Mouse (Mus musculus) forebrain, embryonic 16.5 days (tissue): Measurements from ENCODE around the gene Gpnmb. TPM values are rescaled to one million over a fixed set of nuclear protein-coding genes. Genes with fewer than 3 reads are reported as not detected.

Source experiments
- ATAC-seq: fragments of 200-750 bp; cut with Nextera tagmentation; 2 replicates; pipeline ENCODE4 v1.8.0; 2017; ENCODE audit warnings: mild to moderate bottlenecking, moderate library complexity
- H3K27ac ChIP-seq: fragments of 300-500 bp; sonication (generic); 2 replicates; pipeline ENCODE4 v1.5.1; 2014; ENCODE audit warnings: low read length, control low read depth
- H3K27me3 ChIP-seq: fragments of 300-500 bp; sonication (generic); replicated peaks from 2 replicates; pipeline ENCODE4 v1.6.1; 2014; ENCODE audit warnings: low read length; ENCODE audit not compliant: control insufficient read depth, insufficient read depth
- H3K36me3 ChIP-seq: fragments of 300-500 bp; sonication (generic); 2 replicates; pipeline ENCODE4 v1.6.1; 2014; ENCODE audit not compliant: control insufficient read depth, insufficient read depth
- H3K4me1 ChIP-seq: fragments of 300-500 bp; sonication (generic); replicated peaks from 2 replicates; pipeline ENCODE4 v1.6.1; 2014; ENCODE audit warnings: low read length; ENCODE audit not compliant: control insufficient read depth, insufficient read depth
- H3K4me2 ChIP-seq: fragments of 300-500 bp; sonication (generic); 2 replicates; pipeline ENCODE4 v1.6.1; 2014; ENCODE audit warnings: mild to moderate bottlenecking, low read length, control low read depth
- H3K4me3 ChIP-seq: fragments of 300-500 bp; sonication (generic); replicated peaks from 2 replicates; pipeline ENCODE4 v1.5.1; 2014; ENCODE audit warnings: mild to moderate bottlenecking, low read length, control low read depth
- H3K9ac ChIP-seq: fragments of 300-500 bp; sonication (generic); replicated peaks from 2 replicates; pipeline ENCODE4 v1.6.1; 2014; ENCODE audit warnings: low read depth, low read length, control low read depth
- H3K9me3 ChIP-seq: fragments of 300-500 bp; sonication (generic); 2 replicates; pipeline ENCODE4 v1.6.1; 2016; ENCODE audit warnings: low read length; ENCODE audit not compliant: control insufficient read depth
- WGBS: fragments of 180-500 bp; shearing (Covaris S2); extraction: QIAGEN DNeasy Blood & Tissue Kit; methylation state at CpG from one replicate; pipeline ENCODE4 v1.1.7; 2014; 5-methylcytosine and 5-hydroxymethylcytosine counted together
- polyA plus RNA-seq: library from polyadenylated mRNA; unstranded; fragments of >200 nt; fragmentation: Nextera tagmentation; extraction: Ambion mirVana; gene quantifications from 2 replicates; pipeline ENCODE4 v1.2.1, GENCODE M21; 2015

Gene Gpnmb
- polyA plus RNA-seq, 1 experiment from 2014 or later: 0.61 TPM

GRCm38 (mm10) chr6:49009665-49010064 is 26.7 kb upstream of the Gpnmb start:
- H3K4me1 ChIP-seq: peaks cover 8% of the 10 kb centered on the region
- no peak for ATAC-seq
- 94% methylated on average over 1 of the region's 1 CpGs for WGBS

DNA sequence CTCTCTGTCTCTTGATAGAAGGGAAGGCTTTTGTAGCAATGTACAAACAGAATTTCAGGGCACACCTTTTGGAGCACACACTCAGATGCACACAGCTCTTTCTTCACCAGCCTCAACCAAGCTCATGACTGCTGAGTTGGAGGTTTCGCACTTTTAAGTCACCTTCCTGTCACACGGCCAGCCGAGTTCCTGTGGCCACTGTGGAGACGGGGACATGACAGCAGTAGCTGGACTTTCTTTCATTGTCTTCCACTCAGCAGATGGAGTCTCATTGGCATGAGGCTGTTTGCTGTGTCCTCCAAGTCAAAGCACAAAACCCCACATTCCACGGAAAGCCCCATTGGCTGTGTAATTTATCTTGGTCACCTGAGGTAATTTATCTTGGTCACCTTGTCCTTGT is 25.2 kb upstream of the Gpnmb start:
- no peak overlapping the region for H3K4me2 ChIP-seq
- no peaks in the 10 kb centered on the region for H3K27me3 ChIP-seq
- no peaks in the 10 kb centered on the region for H3K36me3 ChIP-seq
- no peak overlapping the region for H3K4me3 ChIP-seq
- no peak overlapping the region for H3K9ac ChIP-seq
- WGBS: 89% methylated on average over 5 of the region's 5 CpGs
- ATAC-seq: no peak
- H3K4me1 ChIP-seq: peaks cover 8% of the 10 kb centered on the region
- no peaks in the 10 kb centered on the region for H3K9me3 ChIP-seq
- H3K27ac ChIP-seq: no peak overlapping the region

More at GRCm38 (mm10) chr6:49009665-49010064, 26.7 kb upstream of the Gpnmb start:
- Histone ChIP-seq H3K4me3 (no peak overlapping the region), H3K9me3 (no peaks in the 10 kb centered on the region), H3K27ac (no peak overlapping the region), H3K4me2 (no peak overlapping the region), H3K36me3 (no peaks in the 10 kb centered on the region), H3K9ac (no peak overlapping the region), H3K27me3 (no peaks in the 10 kb centered on the region)

- no peaks in the 10 kb centered on the region for H3K27me3 ChIP-seq
- H3K4me2 ChIP-seq: no peak overlapping the region
- H3K36me3 ChIP-seq: no peaks in the 10 kb centered on the region
- WGBS: 84% methylated on average over 4 of the region's 4 CpGs
- H3K9me3 ChIP-seq: no peaks in the 10 kb centered on the region
- H3K4me1 ChIP-seq: peaks cover 8% of the 10 kb centered on the region
- no peak overlapping the region for H3K27ac ChIP-seq
- H3K4me3 ChIP-seq: no peak overlapping the region
- ATAC-seq: no peak
- H3K9ac ChIP-seq: no peak overlapping the region
Measured at GRCm38 (mm10) chr6:49013023-49013422, 23.3 kb upstream of the Gpnmb start.

DNA sequence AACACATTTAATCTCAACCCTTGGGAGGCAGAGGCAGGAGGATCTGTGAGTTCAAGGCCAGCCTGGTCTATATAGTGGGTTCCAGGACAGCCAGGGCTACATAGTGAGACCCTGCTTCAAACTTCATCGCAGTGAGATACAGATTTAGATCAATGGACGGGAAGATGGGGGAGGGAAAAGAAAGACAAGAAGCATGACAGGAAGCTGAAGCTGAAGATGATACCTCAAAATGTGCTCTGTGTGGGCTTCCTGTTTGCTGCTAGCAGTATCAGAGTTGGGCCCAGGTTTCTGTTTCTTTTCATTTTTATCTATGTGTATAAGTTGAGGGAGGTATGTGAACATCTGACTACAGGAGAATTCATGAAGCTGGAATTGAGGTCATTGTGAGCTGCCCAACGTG is 22.9 kb upstream of the Gpnmb start:
- Histone ChIP-seq H3K4me2 (no peak overlapping the region), H3K9me3 (no peaks in the 10 kb centered on the region), H3K36me3 (no peaks in the 10 kb centered on the region), H3K9ac (no peak overlapping the region), H3K4me1 (peaks cover 4% of the 10 kb centered on the region), H3K27ac (no peak overlapping the region), H3K4me3 (no peak overlapping the region), H3K27me3 (no peaks in the 10 kb centered on the region)
- 87% methylated on average over 3 of the region's 3 CpGs for WGBS
- no peak for ATAC-seq

DNA sequence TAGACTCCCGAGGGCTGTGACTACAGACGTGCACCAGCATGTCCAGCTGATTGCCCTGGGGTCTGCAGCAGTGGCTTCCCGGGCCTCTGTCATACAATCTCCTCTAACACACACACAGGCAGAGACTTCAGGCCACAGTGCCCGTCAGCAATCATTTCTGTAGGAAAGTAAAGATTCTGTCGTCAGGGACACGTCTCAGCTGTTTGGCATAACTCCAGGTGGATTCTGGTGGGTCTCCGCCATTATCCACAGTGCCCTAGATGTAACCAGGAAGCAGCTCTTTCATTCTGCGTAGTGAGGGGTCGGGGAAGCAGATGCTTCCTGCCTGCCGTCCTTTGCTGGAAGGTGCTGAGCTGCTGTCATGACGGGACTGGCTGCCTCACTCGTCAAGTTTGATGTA is 19.2 kb upstream of the Gpnmb start:
- no peak overlapping the region for H3K9ac ChIP-seq
- H3K9me3 ChIP-seq: no peaks in the 10 kb centered on the region
- peaks cover 11% of the 10 kb centered on the region for H3K4me1 ChIP-seq
- no peak overlapping the region for H3K27ac ChIP-seq
- ATAC-seq: no peak
- H3K27me3 ChIP-seq: no peaks in the 10 kb centered on the region
- no peaks in the 10 kb centered on the region for H3K36me3 ChIP-seq
- WGBS: 75% methylated on average over 12 of the region's 12 CpGs
- H3K4me3 ChIP-seq: no peak overlapping the region
- no peak overlapping the region for H3K4me2 ChIP-seq

DNA sequence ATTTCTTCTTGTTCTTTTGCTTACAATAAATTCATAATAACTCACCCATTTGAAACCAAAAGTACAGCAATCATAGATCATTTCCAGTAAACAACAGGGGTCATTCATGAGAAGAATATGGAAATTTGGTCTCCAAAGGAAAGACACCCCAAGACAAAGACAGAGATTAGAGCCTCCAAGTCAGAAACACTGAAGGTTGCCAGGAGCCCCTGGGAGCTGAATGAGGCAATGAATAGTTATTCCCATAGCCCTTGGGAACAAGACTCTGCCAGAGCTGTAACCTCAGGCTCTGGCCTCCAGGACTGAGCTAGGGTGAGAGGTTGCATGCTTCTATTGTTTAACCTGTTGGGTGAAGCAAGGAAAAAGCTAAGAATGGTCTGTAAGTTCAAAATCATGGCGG is 17.0 kb upstream of the Gpnmb start:
- Histone ChIP-seq H3K9ac (no peak overlapping the region), H3K4me1 (peaks cover 13% of the 10 kb centered on the region), H3K27me3 (peaks cover 3% of the 10 kb centered on the region; the same call in 1 of the 2 replicates), H3K9me3 (no peaks in the 10 kb centered on the region), H3K36me3 (no peaks in the 10 kb centered on the region), H3K4me3 (no peak overlapping the region), H3K27ac (no peak overlapping the region), H3K4me2 (no peak overlapping the region)
- ATAC-seq: no peak
- 94% methylated on average over 1 of the region's 1 CpGs for WGBS

DNA sequence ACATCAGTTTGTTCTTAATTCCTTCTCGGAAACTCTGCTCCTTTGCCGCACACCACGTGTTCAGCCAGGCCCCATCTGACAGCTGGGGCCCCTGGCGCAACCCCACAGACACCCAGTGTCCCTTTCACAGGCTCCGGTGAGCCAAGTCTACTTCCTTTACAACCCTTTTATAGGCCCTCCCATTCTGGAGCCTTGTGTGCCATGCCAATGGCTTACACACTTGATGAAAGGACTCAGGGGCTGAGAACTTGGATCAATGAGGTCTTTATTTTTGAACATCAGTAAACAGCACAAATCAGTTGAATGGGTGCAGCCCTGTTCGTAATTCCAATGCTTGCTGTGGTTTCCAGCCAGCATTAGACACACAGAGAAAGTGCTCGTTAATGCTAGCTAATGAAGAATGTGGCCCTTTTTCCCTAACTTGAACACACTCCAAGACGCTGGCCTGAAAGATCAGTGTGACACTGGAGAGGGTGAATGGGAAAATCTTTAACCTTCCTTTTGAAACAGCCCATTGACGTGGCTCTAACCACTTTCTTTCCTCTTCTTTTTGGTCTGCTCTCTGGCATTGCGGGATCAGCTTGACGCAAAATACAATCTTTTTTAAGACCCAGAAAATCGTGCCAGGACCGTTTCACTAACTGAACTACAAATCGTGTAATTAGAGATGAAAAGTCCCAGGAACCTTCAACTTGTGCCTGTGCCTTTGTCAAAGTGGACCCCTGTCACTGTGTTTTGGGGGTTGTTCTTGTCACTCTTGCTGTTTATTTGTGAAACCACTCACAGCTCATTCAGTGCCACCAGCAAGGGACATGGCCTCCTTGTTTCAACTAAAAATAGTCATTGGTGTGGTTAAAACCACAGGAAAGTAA is 15.0 kb upstream of the Gpnmb start:
- WGBS: 5% methylated on average over 14 of the region's 14 CpGs
- no peak overlapping the region for H3K27ac ChIP-seq
- peaks cover 13% of the 10 kb centered on the region for H3K4me1 ChIP-seq
- H3K9ac ChIP-seq: no peak overlapping the region
- H3K9me3 ChIP-seq: no peaks in the 10 kb centered on the region
- no peak overlapping the region for H3K4me3 ChIP-seq
- peak; percentile 93 for ATAC-seq
- no peaks in the 10 kb centered on the region for H3K36me3 ChIP-seq
- no peak overlapping the region for H3K4me2 ChIP-seq
- peaks cover 3% of the 10 kb centered on the region for H3K27me3 ChIP-seq

- no peak overlapping the region for H3K9ac ChIP-seq
- H3K27ac ChIP-seq: no peak overlapping the region
- H3K36me3 ChIP-seq: no peaks in the 10 kb centered on the region
- no peak overlapping the region for H3K4me2 ChIP-seq
- WGBS: 80% methylated on average over 2 of the region's 2 CpGs
- peaks cover 3% of the 10 kb centered on the region for H3K27me3 ChIP-seq
- ATAC-seq: no peak
- peaks cover 13% of the 10 kb centered on the region for H3K4me1 ChIP-seq
- H3K9me3 ChIP-seq: no peaks in the 10 kb centered on the region
- H3K4me3 ChIP-seq: no peak overlapping the region
Measured at GRCm38 (mm10) chr6:49022384-49022783, 14.0 kb upstream of the Gpnmb start.

DNA sequence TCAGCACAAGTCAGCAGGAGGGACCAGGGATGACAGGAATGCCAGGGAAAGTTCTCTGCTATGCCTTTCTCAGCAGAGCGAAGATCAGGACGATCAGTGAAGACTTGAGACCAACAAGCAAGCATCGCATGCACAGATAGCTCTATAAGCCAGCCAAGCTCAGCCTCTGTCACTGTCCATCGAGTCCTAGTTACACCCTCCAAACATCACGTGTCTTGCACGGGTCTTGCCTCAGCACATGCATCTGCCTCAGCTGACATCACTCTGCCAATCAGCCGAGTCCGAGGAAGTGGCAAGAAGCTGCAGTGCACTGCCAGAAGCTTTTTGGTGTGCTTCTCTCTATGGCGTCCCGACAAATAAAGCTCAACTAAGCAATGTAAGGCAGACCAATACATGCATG is 13.0 kb upstream of the Gpnmb start:
- Histone ChIP-seq H3K4me2 (no peak overlapping the region), H3K4me1 (peaks cover 13% of the 10 kb centered on the region), H3K27me3 (peaks cover 7% of the 10 kb centered on the region), H3K36me3 (no peaks in the 10 kb centered on the region), H3K27ac (no peak overlapping the region), H3K4me3 (no peak overlapping the region), H3K9me3 (no peaks in the 10 kb centered on the region), H3K9ac (no peak overlapping the region)
- WGBS: 91% methylated on average over 10 of the region's 10 CpGs
- ATAC-seq: no peak
